Mouse (Mus musculus): ENCODE measurements around the gene Vezt. TPM values are rescaled to one million over a fixed set of nuclear protein-coding genes. Genes with fewer than 3 reads are reported as not detected.

Vezt gene
- total RNA-seq, 1 experiment: 18.8 TPM

- TF ChIP-seq CHD2 (IDR thresholded peaks at IDR 0.05; ENCODE audit: low read depth, low read length) (no peak), HCFC1 (IDR thresholded peaks at IDR 0.05; ENCODE audit: borderline replicate concordance, insufficient read depth, low read length) (no peak), MAFK (IDR thresholded peaks at IDR 0.05; ENCODE audit: insufficient read depth, low read depth, low read length) (no peak), ZNF384 (IDR thresholded peaks at IDR 0.05; ENCODE audit: low read depth, low read length) (no peak), ZC3H11A (IDR thresholded peaks at IDR 0.05; ENCODE audit: borderline replicate concordance, low read depth, low read length) (no peak)
Measured at GRCm38 (mm10) chr10:93945843-93946499, 89.6 kb downstream of the Vezt start.

GRCm38 (mm10) chr10:93945364-93945763 is 90.3 kb downstream of the Vezt start:
- Histone ChIP-seq H3K9me3 (ENCODE audit: control insufficient read depth, insufficient read depth, low read depth, low read length) (no peaks in the 10 kb centered on the region), H3K9ac (ENCODE audit: insufficient read depth, low read depth, low read length, poor library complexity, severe bottlenecking) (no peak overlapping the region), H3K4me3 (ENCODE audit: insufficient read depth in 1 of 2, low read depth in 1 of 2, low read length in 2 of 2, poor library complexity in 1 of 2, severe bottlenecking in 1 of 2) (no peak overlapping the region), H3K4me1 (ENCODE audit: control insufficient read depth in 2 of 2, insufficient read depth in 2 of 2, low read length in 2 of 2, poor library complexity in 1 of 2) (no peaks in the 10 kb centered on the region), H3K36me3 (ENCODE audit: control insufficient read depth, insufficient read depth, low read length, poor library complexity, severe bottlenecking) (no peaks in the 10 kb centered on the region), H3K27ac (ENCODE audit: insufficient read depth, low read depth, low read length, poor library complexity, severe bottlenecking) (no peak overlapping the region)
- no peak for DNase-seq (ENCODE audit: low read depth, low spot score)
- in situ Hi-C loops (cut with MboI; ENCODE audit: low sequenced_read_pairs in 2 of 2, unreplicated experiment in 2 of 2): no loop called here
- TF ChIP-seq ZNF384 (IDR thresholded peaks at IDR 0.05; ENCODE audit: low read depth, low read length) (no peak), MAFK (IDR thresholded peaks at IDR 0.05; ENCODE audit: insufficient read depth, low read depth, low read length) (no peak), ZC3H11A (IDR thresholded peaks at IDR 0.05; ENCODE audit: borderline replicate concordance, low read depth, low read length) (no peak), HCFC1 (IDR thresholded peaks at IDR 0.05; ENCODE audit: borderline replicate concordance, insufficient read depth, low read length) (no peak), CHD2 (IDR thresholded peaks at IDR 0.05; ENCODE audit: low read depth, low read length) (no peak)

More at GRCm38 (mm10) chr10:93945843-93946499, 89.6 kb downstream of the Vezt start:
- no peak overlapping the region for H3K27ac ChIP-seq (ENCODE audit: insufficient read depth, low read depth, low read length, poor library complexity, severe bottlenecking)
- H3K4me3 ChIP-seq (ENCODE audit: insufficient read depth in 1 of 2, low read depth in 1 of 2, low read length in 2 of 2, poor library complexity in 1 of 2, severe bottlenecking in 1 of 2): no peak overlapping the region
- DNase-seq (ENCODE audit: low read depth, low spot score): no peak
- no peak overlapping the region for H3K9ac ChIP-seq (ENCODE audit: insufficient read depth, low read depth, low read length, poor library complexity, severe bottlenecking)
- H3K9me3 ChIP-seq (ENCODE audit: control insufficient read depth, insufficient read depth, low read depth, low read length): no peaks in the 10 kb centered on the region
- in situ Hi-C loops (cut with MboI; ENCODE audit: low sequenced_read_pairs in 2 of 2, unreplicated experiment in 2 of 2): no loop called here
- H3K4me1 ChIP-seq (ENCODE audit: control insufficient read depth in 2 of 2, insufficient read depth in 2 of 2, low read length in 2 of 2, poor library complexity in 1 of 2): no peaks in the 10 kb centered on the region
- no peaks in the 10 kb centered on the region for H3K36me3 ChIP-seq (ENCODE audit: control insufficient read depth, insufficient read depth, low read length, poor library complexity, severe bottlenecking)

- no peaks in the 10 kb centered on the region for H3K4me1 ChIP-seq (ENCODE audit: control insufficient read depth in 2 of 2, insufficient read depth in 2 of 2, low read length in 2 of 2, poor library complexity in 1 of 2)
- H3K36me3 ChIP-seq (ENCODE audit: control insufficient read depth, insufficient read depth, low read length, poor library complexity, severe bottlenecking): no peaks in the 10 kb centered on the region
- no peak overlapping the region for H3K9ac ChIP-seq (ENCODE audit: insufficient read depth, low read depth, low read length, poor library complexity, severe bottlenecking)
- TF ChIP-seq ZC3H11A (IDR thresholded peaks at IDR 0.05; ENCODE audit: borderline replicate concordance, low read depth, low read length) (no peak), CHD2 (IDR thresholded peaks at IDR 0.05; ENCODE audit: low read depth, low read length) (no peak), ZNF384 (IDR thresholded peaks at IDR 0.05; ENCODE audit: low read depth, low read length) (no peak), HCFC1 (IDR thresholded peaks at IDR 0.05; ENCODE audit: borderline replicate concordance, insufficient read depth, low read length) (no peak), MAFK (IDR thresholded peaks at IDR 0.05; ENCODE audit: insufficient read depth, low read depth, low read length) (no peak)
- H3K27ac ChIP-seq (ENCODE audit: insufficient read depth, low read depth, low read length, poor library complexity, severe bottlenecking): no peak overlapping the region
- H3K9me3 ChIP-seq (ENCODE audit: control insufficient read depth, insufficient read depth, low read depth, low read length): no peaks in the 10 kb centered on the region
- in situ Hi-C loops (cut with MboI; ENCODE audit: low sequenced_read_pairs in 2 of 2, unreplicated experiment in 2 of 2): no loop called here
- H3K4me3 ChIP-seq (ENCODE audit: insufficient read depth in 1 of 2, low read depth in 1 of 2, low read length in 2 of 2, poor library complexity in 1 of 2, severe bottlenecking in 1 of 2): no peak overlapping the region
- DNase-seq (ENCODE audit: low read depth, low spot score): no peak
Measured at GRCm38 (mm10) chr10:93944241-93944640, 91.4 kb downstream of the Vezt start.

- no peak for DNase-seq (ENCODE audit: low read depth, low spot score)
- TF ChIP-seq HCFC1 (IDR thresholded peaks at IDR 0.05; ENCODE audit: borderline replicate concordance, insufficient read depth, low read length): no peak
- no peak for TF ChIP-seq ZC3H11A (IDR thresholded peaks at IDR 0.05; ENCODE audit: borderline replicate concordance, low read depth, low read length)
- no peak for TF ChIP-seq CHD2 (IDR thresholded peaks at IDR 0.05; ENCODE audit: low read depth, low read length)
- TF ChIP-seq MAFK (IDR thresholded peaks at IDR 0.05; ENCODE audit: insufficient read depth, low read depth, low read length): no peak
- TF ChIP-seq ZNF384 (IDR thresholded peaks at IDR 0.05; ENCODE audit: low read depth, low read length): no peak
- in situ Hi-C loops (cut with MboI; ENCODE audit: low sequenced_read_pairs in 2 of 2, unreplicated experiment in 2 of 2): no loop called here
- H3K27ac ChIP-seq (ENCODE audit: insufficient read depth, low read depth, low read length, poor library complexity, severe bottlenecking): no peak overlapping the region
- no peak overlapping the region for H3K9ac ChIP-seq (ENCODE audit: insufficient read depth, low read depth, low read length, poor library complexity, severe bottlenecking)
- no peaks in the 10 kb centered on the region for H3K36me3 ChIP-seq (ENCODE audit: control insufficient read depth, insufficient read depth, low read length, poor library complexity, severe bottlenecking)
- peaks cover 6% of the 10 kb centered on the region; the same call in 1 of the 2 replicates for H3K9me3 ChIP-seq (ENCODE audit: control insufficient read depth, insufficient read depth, low read depth, low read length)
- no peaks in the 10 kb centered on the region for H3K4me1 ChIP-seq (ENCODE audit: control insufficient read depth in 2 of 2, insufficient read depth in 2 of 2, low read length in 2 of 2, poor library complexity in 1 of 2)
- no peak overlapping the region for H3K4me3 ChIP-seq (ENCODE audit: insufficient read depth in 1 of 2, low read depth in 1 of 2, low read length in 2 of 2, poor library complexity in 1 of 2, severe bottlenecking in 1 of 2)
Measured at GRCm38 (mm10) chr10:93940279-93940678, 95.3 kb downstream of the Vezt start.
